Mouse (Mus musculus): ENCODE measurements around the gene Rhno1.
A peak's percentile ranks its signal among the peaks of the same experiment; 100 is the strongest.
"Not testable (repeated sequence)": the region's sequence is repeated elsewhere in the genome, so short reads cannot be mapped to it uniquely, and the experiment has no call there.

Gene Rhno1

GRCm38 (mm10) chr6:128362381-128363006, at the start of gene Rhno1, which contains the start of gene Foxm1:
Rhno1 (minus strand) TSS chr6:128362911.
Foxm1 (plus strand) TSS chr6:128362967.
- peak; percentile 76 to 78 for DNase-seq (ENCODE audit: low spot score in 2 of 2)

- peak; percentile 55 to 70 for DNase-seq (ENCODE audit: low spot score in 2 of 2)
These were observed 48.4 kb upstream of the Rhno1 start for GRCm38 (mm10) chr6:128411115-128411514.

GRCm38 (mm10) chr6:128410305-128410704, 47.6 kb upstream of the Rhno1 start:
- no peak for DNase-seq (ENCODE audit: low spot score in 2 of 2)

- no peak for DNase-seq (ENCODE audit: low spot score in 2 of 2)
These were observed 45.9 kb upstream of the Rhno1 start for GRCm38 (mm10) chr6:128408544-128409125.

- DNase-seq (ENCODE audit: low spot score in 2 of 2) = no peak
These were observed 42.0 kb upstream of the Rhno1 start for GRCm38 (mm10) chr6:128404708-128405107.

- no peak for DNase-seq (ENCODE audit: low spot score in 2 of 2)
These were observed 36.9 kb upstream of the Rhno1 start for GRCm38 (mm10) chr6:128399421-128400185.

- no peak for DNase-seq (ENCODE audit: low spot score in 2 of 2)
These were observed 36.3 kb upstream of the Rhno1 start, which contains the start of gene Nrip2 for GRCm38 (mm10) chr6:128398996-128399395. Nrip2 (plus strand) TSS chr6:128399296.

GRCm38 (mm10) chr6:128397574-128398261, 35.0 kb upstream of the Rhno1 start:
- DNase-seq (ENCODE audit: low spot score in 2 of 2) = no peak

GRCm38 (mm10) chr6:128390683-128391082, 28.0 kb upstream of the Rhno1 start:
- DNase-seq (ENCODE audit: low spot score in 2 of 2) = no peak

GRCm38 (mm10) chr6:128389185-128389584, 26.5 kb upstream of the Rhno1 start:
- DNase-seq (ENCODE audit: low spot score in 2 of 2) = no peak

- DNase-seq (ENCODE audit: low spot score in 2 of 2) = no peak
These were observed 22.3 kb upstream of the Rhno1 start for GRCm38 (mm10) chr6:128385026-128385425.

GRCm38 (mm10) chr6:128383752-128384151, 21.0 kb upstream of the Rhno1 start:
- peak in 1 of 2 experiments; percentile 26 for DNase-seq (ENCODE audit: low spot score in 2 of 2)

GRCm38 (mm10) chr6:128381254-128381653, 18.5 kb upstream of the Rhno1 start:
- DNase-seq (ENCODE audit: low spot score in 2 of 2) = no peak

- DNase-seq (ENCODE audit: low spot score in 2 of 2) = not testable (repeated sequence)
These were observed 18.0 kb upstream of the Rhno1 start for GRCm38 (mm10) chr6:128380594-128381167.

GRCm38 (mm10) chr6:128379636-128380035, 16.9 kb upstream of the Rhno1 start:
- no peak for DNase-seq (ENCODE audit: low spot score in 2 of 2)

- no peak for DNase-seq (ENCODE audit: low spot score in 2 of 2)
These were observed 13.8 kb upstream of the Rhno1 start for GRCm38 (mm10) chr6:128376371-128377085.

- DNase-seq (ENCODE audit: low spot score in 2 of 2) = no peak
These were observed 12.5 kb upstream of the Rhno1 start, which contains the start of the genes Tex52 and Gm44596 for GRCm38 (mm10) chr6:128375192-128375591. Tex52 (plus strand) TSS chr6:128375456. Gm44596 (plus strand) TSS chr6:128375503.

- no peak for DNase-seq (ENCODE audit: low spot score in 2 of 2)
These were observed 7.3 kb upstream of the Rhno1 start for GRCm38 (mm10) chr6:128370040-128370439.

- no peak for DNase-seq (ENCODE audit: low spot score in 2 of 2)
These were observed 3.8 kb upstream of the Rhno1 start for GRCm38 (mm10) chr6:128366466-128366865.

GRCm38 (mm10) chr6:128364721-128365120, 2.0 kb upstream of the Rhno1 start:
- no peak for DNase-seq (ENCODE audit: low spot score in 2 of 2)

Data from spleen, postnatal 14 days (tissue).